Mouse (Mus musculus) urinary bladder, postnatal 25 days (tissue): ENCODE data around the gene Slc12a3.
"Not testable (repeated sequence)": the region's sequence is repeated elsewhere in the genome, so short reads cannot be mapped to it uniquely, and the experiment has no call there.

ENCODE experiments used
- DNase-seq: peaks from one replicate; pipeline ENCODE4 v3.0.0; 2022; ENCODE audit warnings: low spot score

Slc12a3 gene

DNA sequence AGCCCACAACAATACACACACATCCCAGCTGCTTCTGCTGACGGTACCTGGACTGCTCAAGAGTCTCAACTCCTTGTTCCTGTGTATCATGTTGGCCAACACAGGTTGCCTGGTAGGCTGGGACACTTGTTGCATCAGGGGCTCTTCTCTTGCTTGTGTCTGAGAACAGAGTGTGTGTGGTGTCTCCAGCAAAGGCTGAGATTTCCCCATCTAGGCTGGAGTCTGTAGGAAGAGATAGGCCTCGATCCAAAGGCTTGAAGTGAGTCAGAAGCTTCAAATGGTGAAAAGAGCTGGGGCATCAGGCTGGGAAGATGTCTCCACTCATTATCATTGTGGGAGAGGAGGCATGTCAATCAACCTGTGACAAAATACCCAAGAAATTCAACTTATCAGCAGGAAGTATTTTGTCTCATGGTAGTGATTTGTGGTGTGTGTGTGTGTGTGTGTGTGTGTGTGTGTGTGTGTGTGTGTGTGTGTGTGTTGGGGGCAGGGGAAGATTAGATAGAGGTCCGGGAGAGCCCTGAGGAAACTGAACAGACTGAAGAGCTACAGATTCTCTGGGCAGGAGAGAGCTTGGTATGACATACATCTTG is 70.5 kb downstream of the Slc12a3 start:
- DNase-seq, result no peak

DNA sequence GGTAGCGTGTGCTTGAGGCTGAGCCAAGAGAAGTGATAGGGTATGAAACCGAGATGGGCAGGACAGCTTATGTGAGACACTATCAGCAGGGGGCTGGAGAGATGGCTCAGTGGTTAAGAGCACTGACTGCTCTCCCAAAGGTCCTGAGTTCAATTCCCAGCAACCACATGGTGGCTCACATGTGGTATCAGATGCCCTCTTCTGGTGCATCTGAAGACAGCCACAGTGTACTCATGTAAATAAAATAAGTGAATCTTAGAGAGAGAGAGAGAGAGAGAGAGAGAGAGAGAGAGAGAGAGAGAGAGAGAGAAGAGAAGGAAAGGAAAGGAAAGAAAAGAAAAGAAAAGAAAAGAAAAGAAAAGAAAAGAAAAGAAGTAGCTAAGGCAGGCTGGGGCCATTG is 71.0 kb downstream of the Slc12a3 start:
- DNase-seq, result not testable (repeated sequence)

DNA sequence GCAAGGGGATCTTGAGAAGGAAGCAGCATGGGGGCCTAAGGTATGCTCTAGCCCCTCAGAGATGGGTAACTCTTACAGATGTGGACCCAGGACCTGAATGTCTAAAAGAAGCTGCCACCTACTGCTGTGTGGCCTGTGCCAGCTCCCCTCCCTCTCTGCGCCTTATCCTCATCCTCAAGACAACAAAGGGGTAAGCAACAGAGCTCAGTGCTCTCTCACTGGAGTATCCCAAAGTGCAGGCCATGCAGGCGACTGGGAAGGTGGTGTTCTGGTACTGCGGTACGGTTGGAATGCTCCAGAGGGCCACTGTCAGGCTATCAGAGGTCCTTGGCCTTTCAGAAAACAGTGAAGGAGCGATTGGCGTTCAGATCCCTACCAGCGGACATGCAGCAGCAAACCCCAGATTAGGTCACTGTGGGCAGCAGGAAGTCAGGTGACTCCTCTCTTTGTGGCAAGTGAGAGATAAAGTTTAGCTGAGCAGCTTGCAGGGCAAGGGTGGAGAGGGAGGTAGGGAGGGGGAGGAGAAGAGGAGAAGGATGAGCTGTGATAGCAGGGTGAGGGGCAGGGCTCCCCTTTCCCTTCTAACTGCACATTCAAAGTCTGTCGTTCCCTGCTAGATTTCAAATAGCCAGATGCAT is 79.6 kb downstream of the Slc12a3 start:
- no peak for DNase-seq

DNA sequence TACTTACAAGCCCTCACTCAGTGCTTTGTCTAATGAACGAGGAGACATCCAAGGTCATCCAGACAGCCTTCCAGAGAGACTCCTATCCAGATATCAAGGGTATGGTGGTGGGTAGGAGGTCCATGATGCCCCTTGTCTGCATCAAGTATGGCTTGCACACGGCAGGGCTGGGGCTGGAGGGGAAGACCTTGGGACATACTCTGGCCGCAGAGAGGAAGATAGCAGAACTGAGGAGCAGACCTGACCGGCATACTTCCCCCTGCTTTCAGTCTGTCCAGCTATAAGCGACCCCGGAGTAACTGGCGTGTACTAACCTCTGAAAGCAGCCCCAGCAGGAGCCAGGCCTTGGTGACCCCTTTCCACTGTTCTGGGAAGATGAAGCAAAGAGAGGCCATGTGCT is 80.5 kb downstream of the Slc12a3 start:
- DNase-seq, result no peak

DNA sequence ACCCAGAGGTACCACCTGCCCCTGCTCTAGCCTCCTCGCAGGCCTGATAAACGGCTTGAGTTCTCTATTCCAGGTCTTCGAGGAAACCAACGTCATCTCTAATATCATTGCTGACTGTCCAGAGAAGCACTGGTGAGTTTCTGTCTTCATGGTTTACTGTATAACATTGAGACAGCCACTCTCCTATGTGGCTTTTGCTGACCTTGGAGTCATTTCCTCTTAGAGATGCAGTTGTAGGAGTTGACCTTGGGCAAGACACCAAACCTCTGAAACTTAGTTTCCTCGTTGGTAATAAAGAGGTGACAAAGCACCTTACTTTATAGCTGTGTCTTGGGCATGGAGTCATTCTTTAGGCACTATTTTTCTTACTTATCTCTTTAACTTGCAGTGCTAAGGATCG is 83.5 kb downstream of the Slc12a3 start:
- DNase-seq, result no peak

DNA sequence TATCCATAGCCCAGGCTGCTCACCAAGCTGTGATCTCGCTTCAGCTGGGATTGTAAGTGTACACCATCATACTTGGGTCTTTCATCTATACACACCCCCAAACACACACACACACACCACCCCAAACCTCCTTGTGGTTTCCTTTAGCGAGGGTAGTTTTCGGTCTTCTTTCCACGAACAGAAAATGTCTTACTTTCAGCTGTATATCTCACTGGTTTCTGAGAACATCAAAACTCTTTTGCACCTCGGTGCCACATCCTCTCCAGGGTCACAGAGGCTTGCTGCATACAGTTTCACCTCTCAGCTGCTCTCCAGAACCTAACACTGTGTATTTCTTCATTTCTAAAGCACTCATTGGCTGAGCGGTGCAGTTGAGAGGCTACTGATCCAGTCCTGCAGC is 84.5 kb downstream of the Slc12a3 start:
- DNase-seq, result no peak

DNA sequence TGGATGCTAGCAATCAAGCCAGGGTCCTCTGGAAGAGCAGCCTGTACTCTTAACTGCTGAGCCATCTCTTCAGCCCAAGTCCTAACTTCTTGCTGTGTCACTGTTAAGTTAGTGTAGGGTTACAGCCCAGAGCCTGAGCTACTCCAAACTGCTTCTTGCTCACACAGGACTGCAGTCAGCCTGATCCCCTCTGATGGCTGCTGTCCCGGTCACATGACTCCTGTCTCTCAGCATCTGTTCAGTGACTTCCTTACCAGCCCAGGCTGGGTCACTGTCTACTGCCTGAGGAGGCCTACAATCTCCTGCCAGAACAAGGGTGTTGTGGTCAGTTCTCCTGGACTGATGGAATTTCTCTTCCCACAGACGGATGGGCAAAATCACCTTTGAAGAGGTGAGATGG is 86.2 kb downstream of the Slc12a3 start:
- no peak for DNase-seq
